In genomic region chr13:113663883-113664282, GRCm38 (mm10) we compare ENCODE assay signal across 22 mouse cellular contexts. TPM values are rescaled to one million over a fixed set of nuclear protein-coding genes. Genes with fewer than 3 reads are reported as not detected.
DNase-seq lines count a peak whose midpoint lies in the region; ATAC-seq and TF ChIP-seq lines count a peak whose summit lies in the region.
"Had no signal": no experiment of that assay in that cellular context is flagged by ENCODE, and none has a peak within 500 bp of the region (broad histone marks: within the 10 kb centered on the region; RNA-seq: fewer than 3 reads in every experiment).

No protein-coding gene starts in this region.

- no peaks in the 10 kb centered on the region for H3K4me1 ChIP-seq in heart, adult 2 months (ENCODE audit: control insufficient read depth, insufficient read depth, low read length)
- peaks cover 12% of the 10 kb centered on the region for H3K4me1 ChIP-seq in forebrain, embryonic 10.5 days
- 0 out of 2 replicates have a peak, but pooled peaks cover 5% of the 10 kb centered on the region for H3K4me1 ChIP-seq in forebrain, postnatal 0 days (ENCODE audit: insufficient read depth)
- H3K4me1 ChIP-seq: kidney, embryonic 15.5 days had no signal

- ATAC-seq in forebrain, postnatal 0 days, result no peak
- ATAC-seq: intestine, embryonic 15.5 days had no signal

- H3K9ac ChIP-seq in heart, adult 2 months (ENCODE audit: low read depth, low read length), result no peak overlapping the region
- no peak overlapping the region for H3K9ac ChIP-seq in forebrain, postnatal 0 days
- H3K9ac ChIP-seq: embryonic facial prominence, embryonic 15.5 days; intestine, embryonic 15.5 days; kidney, embryonic 15.5 days; midbrain, embryonic 12.5 days; stomach, embryonic 15.5 days had no signal

- H3K27ac ChIP-seq in heart, adult 2 months, result peak overlapping the region; percentile 82
- no peak overlapping the region; the same call in 1 of the 2 replicates for H3K27ac ChIP-seq in layer of hippocampus, adult 2 months
- peak overlapping the region; percentile 58; the same call in 1 of the 2 replicates for H3K27ac ChIP-seq in forebrain, embryonic 10.5 days
- no peak overlapping the region for H3K27ac ChIP-seq in forebrain, postnatal 0 days (ENCODE audit: low read depth, low read length)
- H3K27ac ChIP-seq: embryonic facial prominence, embryonic 15.5 days; intestine, embryonic 15.5 days; kidney, embryonic 15.5 days; midbrain, embryonic 12.5 days; neural tube, embryonic 13.5 days; stomach, embryonic 15.5 days had no signal

- no peak for DNase-seq in heart, adult 2 months
- DNase-seq in heart, postnatal 4 days, result no peak
- no peak for DNase-seq in layer of hippocampus, adult 2 months (ENCODE audit: low spot score in 2 of 2)
- no peak for DNase-seq in layer of hippocampus, postnatal 25 days (ENCODE audit: extremely low spot score in 1 of 2, low spot score in 1 of 2)
- no peak for DNase-seq in forebrain, embryonic 10.5 days (ENCODE audit: extremely low spot score, low spot score)
- DNase-seq in forebrain, postnatal 0 days, result no peak
- DNase-seq in right cerebral cortex, postnatal 14 days, result no peak
- DNase-seq in lung, adult 18-20 months, result no peak
- DNase-seq: adrenal gland, adult 8-10 months; liver; lung, adult 2 months had no signal

- intact Hi-C loops in heart, adult 2 months (cut with DNase I), result no loop called here

- TF ChIP-seq CTCF in heart, adult 2 months (IDR thresholded peaks at IDR 0.05), result no peak
- no peak for TF ChIP-seq CTCF in layer of hippocampus, adult 2 months (conservative IDR thresholded peaks at IDR 0.05)
- TF ChIP-seq CTCF in forebrain, postnatal 0 days (IDR thresholded peaks at IDR 0.05; ENCODE audit: low read depth), result no peak

- no peaks in the 10 kb centered on the region for H3K27me3 ChIP-seq in heart, adult 2 months (ENCODE audit: control insufficient read depth, insufficient read depth, low read length)
- H3K27me3 ChIP-seq in forebrain, embryonic 10.5 days (ENCODE audit: poor library complexity, severe bottlenecking), result peaks cover 2% of the 10 kb centered on the region
- H3K27me3 ChIP-seq in forebrain, postnatal 0 days (ENCODE audit: insufficient read depth, low read length), result no peaks in the 10 kb centered on the region
- H3K27me3 ChIP-seq: embryonic facial prominence, embryonic 15.5 days; intestine, embryonic 15.5 days; kidney, embryonic 15.5 days; stomach, embryonic 15.5 days had no signal

- H3K79me2 ChIP-seq in heart, adult 2 months (replicated peaks; ENCODE audit: control insufficient read depth, insufficient read depth, low read length), result no peaks in the 10 kb centered on the region

- H3K9me3 ChIP-seq in forebrain, embryonic 10.5 days, result no peaks in the 10 kb centered on the region
- H3K9me3 ChIP-seq in forebrain, postnatal 0 days (ENCODE audit: low read length), result no peaks in the 10 kb centered on the region
- H3K9me3 ChIP-seq: embryonic facial prominence, embryonic 15.5 days; G1E; intestine, embryonic 15.5 days; kidney, embryonic 15.5 days; midbrain, embryonic 12.5 days; neural tube, embryonic 13.5 days; stomach, embryonic 15.5 days had no signal

- peak overlapping the region; percentile 51; the same call in 1 of the 2 replicates for H3K4me3 ChIP-seq in heart, adult 2 months
- H3K4me3 ChIP-seq in layer of hippocampus, adult 2 months, result peak overlapping the region; percentile 40
- no peak overlapping the region for H3K4me3 ChIP-seq in forebrain, embryonic 10.5 days
- no peak overlapping the region for H3K4me3 ChIP-seq in forebrain, postnatal 0 days (ENCODE audit: low read depth, low read length)
- H3K4me3 ChIP-seq: intestine, embryonic 15.5 days; kidney, embryonic 15.5 days; midbrain, embryonic 12.5 days; neural tube, embryonic 13.5 days; stomach, embryonic 15.5 days had no signal

- TF ChIP-seq EP300 in heart, adult 2 months (IDR thresholded peaks at IDR 0.05; ENCODE audit: insufficient read depth, low read depth, low read length), result no peak

- H3K36me3 ChIP-seq in heart, adult 2 months (ENCODE audit: control insufficient read depth, insufficient read depth, low read length), result no peaks in the 10 kb centered on the region
- H3K36me3 ChIP-seq in forebrain, embryonic 10.5 days (replicated peaks), result no peaks in the 10 kb centered on the region
- H3K36me3 ChIP-seq in forebrain, postnatal 0 days (ENCODE audit: insufficient read depth), result no peaks in the 10 kb centered on the region
- H3K36me3 ChIP-seq: embryonic facial prominence, embryonic 15.5 days; G1E; intestine, embryonic 15.5 days; kidney, embryonic 15.5 days; midbrain, embryonic 12.5 days; neural tube, embryonic 13.5 days; stomach, embryonic 15.5 days had no signal

- H3K4me2 ChIP-seq in forebrain, postnatal 0 days (ENCODE audit: low read depth), result peak overlapping the region; percentile 39; the same call in 1 of the 2 replicates
- H3K4me2 ChIP-seq: kidney, embryonic 15.5 days; midbrain, embryonic 12.5 days; stomach, embryonic 15.5 days had no signal

- WGBS in heart, adult 2 months, result 67% methylated on average over 7 of the region's 7 CpGs
- 86% methylated on average over 7 of the region's 7 CpGs for WGBS in forebrain, embryonic 10.5 days
- WGBS in forebrain, postnatal 0 days, result 63% methylated on average over 7 of the region's 7 CpGs

- TF ChIP-seq POLR2A in heart, adult 2 months (IDR thresholded peaks at IDR 0.05; ENCODE audit: insufficient read depth, low read depth, low read length), result no peak

RNA-seq across cellular contexts. Expression of gene Hspb3, which starts 0.4 kb away (rescaled TPM):
- total RNA-seq in heart, adult 2 months (2021), result 10 to 100 TPM; 14.2 to 17.6 TPM
- polyA plus RNA-seq in heart, adult 2 months (2012; rRNA removed), result 19.6 and 35.9 TPM in 2 replicates
- total RNA-seq in heart, postnatal 4 days (2021), result 10 to 100 TPM; 27.4 to 28.9 TPM
- 1 to 10 TPM in 1 of 2 experiments, under 1 TPM in 1; 0.64 to 1.5 TPM for total RNA-seq in layer of hippocampus, adult 2 months (2021)
- 1 to 10 TPM in 1 of 2 experiments, under 1 TPM in 1; 0.99 to 2.2 TPM for total RNA-seq in layer of hippocampus, postnatal 25 days (2021)
- not detected in 2 replicates for polyA plus RNA-seq in forebrain, embryonic 10.5 days (2016; fragmentation: Nextera tagmentation; extraction: Ambion mirVana)
- total RNA-seq in forebrain, postnatal 0 days (2014; rRNA removed), result 2.0 and 10.5 TPM in 2 replicates
- 3.0 and 12.2 TPM in 2 replicates for polyA plus RNA-seq in forebrain, postnatal 0 days (2015; fragmentation: Nextera tagmentation; extraction: Ambion mirVana)
- total RNA-seq: adrenal gland, adult 8-10 months; G1E; granulocyte monocyte progenitor cell, adult 5-6 weeks had no signal
- polyA plus RNA-seq: C2C12; G1E; intestine, embryonic 15.5 days; midbrain, embryonic 12.5 days; small intestine, adult 2 months; thymus, postnatal 0 days had no signal

RNA-seq across cellular contexts. Expression of gene Snx18, which starts 45.5 kb away (rescaled TPM):
- 10 to 100 TPM; 18.0 to 20.4 TPM for total RNA-seq in heart, adult 2 months (2021)
- 8.3 and 14.8 TPM in 2 replicates for polyA plus RNA-seq in heart, adult 2 months (2012; rRNA removed)
- total RNA-seq in heart, postnatal 4 days (2021), result 10 to 100 TPM; 32.6 to 34.4 TPM
- 10 to 100 TPM; 20.1 to 20.6 TPM for total RNA-seq in layer of hippocampus, adult 2 months (2021)
- total RNA-seq in layer of hippocampus, postnatal 25 days (2021), result 10 to 100 TPM; 22.5 to 24.2 TPM
- polyA plus RNA-seq in forebrain, embryonic 10.5 days (2016; fragmentation: Nextera tagmentation; extraction: Ambion mirVana), result 11.2 and 11.5 TPM in 2 replicates
- total RNA-seq in forebrain, postnatal 0 days (2014; rRNA removed), result 30.7 and 35.5 TPM in 2 replicates
- 9.0 and 10.3 TPM in 2 replicates for polyA plus RNA-seq in forebrain, postnatal 0 days (2015; fragmentation: Nextera tagmentation; extraction: Ambion mirVana)
- polyA plus RNA-seq: G1E had no signal

Comparison
In these comparisons a context has a peak if more than half of its experiments do, and no peak if none do; other contexts are left out.
1. H3K27ac ChIP-seq: peak in heart, adult 2 months (single experiment) and forebrain, embryonic 10.5 days (single experiment); none in layer of hippocampus, adult 2 months (single experiment) and forebrain, postnatal 0 days (single experiment).
2. H3K4me3 ChIP-seq: peak in heart, adult 2 months (single experiment) and layer of hippocampus, adult 2 months (single experiment); none in forebrain, embryonic 10.5 days (single experiment) and forebrain, postnatal 0 days (single experiment).